Mouse (Mus musculus): ENCODE measurements around the gene Ctsa.
"Not testable (repeated sequence)": the region's sequence is repeated elsewhere in the genome, so short reads cannot be mapped to it uniquely, and the experiment has no call there.

The Ctsa gene

GRCm38 (mm10) chr2:164877376-164878215 is 44.9 kb downstream of the Ctsa start:
- DNase-seq (ENCODE audit: low spot score in 2 of 2): not testable (repeated sequence)

DNA sequence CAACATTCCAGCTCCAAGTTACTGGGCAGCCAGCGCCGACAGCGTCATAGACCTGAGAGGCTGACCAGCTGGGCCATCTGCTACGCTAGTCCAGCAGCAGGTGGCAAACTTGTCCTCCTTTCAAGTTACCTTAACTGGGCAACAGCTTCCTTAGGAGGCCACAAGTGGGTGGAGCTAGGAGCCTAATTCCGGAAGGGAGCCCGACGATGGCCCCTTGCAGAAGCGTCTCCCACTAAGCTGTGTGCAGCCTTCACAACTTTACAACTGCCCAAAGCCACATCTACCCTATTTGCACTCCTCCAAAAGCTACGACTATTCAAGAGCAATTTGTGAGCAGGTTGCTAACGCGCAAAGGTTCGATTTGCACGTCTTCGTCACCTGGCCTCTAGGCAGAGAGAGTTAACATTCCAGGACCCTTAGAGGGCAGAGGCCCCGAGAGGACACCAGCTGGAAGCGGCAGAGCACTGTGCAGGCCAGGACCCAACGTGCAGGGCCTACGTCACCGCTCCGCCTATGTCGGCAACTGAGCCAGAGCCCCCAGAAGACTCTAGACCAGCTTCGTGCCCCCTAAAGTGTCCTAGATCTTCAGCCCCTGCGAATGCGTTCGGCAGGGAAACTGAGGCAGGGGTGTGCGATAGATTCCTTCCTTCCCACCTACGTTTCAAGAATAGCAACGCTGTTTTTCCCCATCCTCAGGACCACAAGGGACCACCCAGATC is 46.0 kb downstream of the Ctsa start:
- DNase-seq (ENCODE audit: low spot score in 2 of 2): peak; percentile 47 to 65

GRCm38 (mm10) chr2:164879228-164879567 is 46.5 kb downstream of the Ctsa start, which contains the start of gene Pcif1:
Pcif1 (plus strand) TSS chr2:164879304.
- DNase-seq (ENCODE audit: low spot score in 2 of 2): peak; percentile 86 to 91

GRCm38 (mm10) chr2:164879568-164880277 is 47.0 kb downstream of the Ctsa start:
- peak; percentile 86 to 92 for DNase-seq (ENCODE audit: low spot score in 2 of 2)

DNA sequence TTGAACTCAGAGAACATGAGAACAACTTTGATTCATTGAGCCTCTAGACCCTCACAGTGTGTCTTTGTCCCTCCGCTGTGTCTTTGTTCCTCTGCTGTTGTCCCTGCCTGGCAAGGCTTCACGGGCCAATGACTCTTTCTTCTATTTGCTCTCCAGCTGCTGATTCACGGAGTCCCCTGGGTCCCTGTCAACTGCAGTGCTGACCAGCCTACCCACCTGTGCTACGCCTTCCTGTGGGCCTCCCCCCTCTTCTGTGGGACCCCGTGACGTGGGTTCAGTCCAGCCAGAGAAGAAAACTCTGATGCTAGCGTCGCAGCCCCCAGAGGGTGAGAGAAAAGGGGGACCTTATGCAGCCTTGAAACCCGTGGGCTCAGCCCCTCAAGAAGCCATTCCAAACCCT is 49.9 kb downstream of the Ctsa start:
- DNase-seq (ENCODE audit: low spot score in 2 of 2): no peak

- peak in 1 of 2 experiments; percentile 73 for DNase-seq (ENCODE audit: low spot score in 2 of 2)
These were observed 53.1 kb downstream of the Ctsa start for GRCm38 (mm10) chr2:164885788-164886187.

DNA sequence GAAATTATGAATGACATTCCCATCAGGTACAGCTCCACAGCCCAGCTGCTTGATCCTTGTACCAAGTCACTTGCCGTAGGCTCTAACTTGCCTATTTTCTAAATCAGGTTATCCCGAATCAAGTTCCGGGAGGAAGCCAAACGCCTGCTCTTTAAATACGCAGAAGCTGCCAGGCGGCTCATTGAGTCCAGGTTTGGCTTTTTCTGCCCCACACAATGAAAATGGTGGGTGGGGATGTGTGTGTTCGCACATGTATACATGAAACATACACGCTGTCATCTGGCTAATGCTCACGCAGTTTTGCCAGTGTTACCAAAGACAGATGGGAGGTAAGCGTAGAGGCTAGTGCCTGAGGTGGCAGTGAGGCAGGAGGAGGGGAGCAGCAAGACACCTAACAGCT is 53.9 kb downstream of the Ctsa start:
- DNase-seq (ENCODE audit: low spot score in 2 of 2): no peak

- DNase-seq (ENCODE audit: low spot score in 2 of 2): no peak
These were observed 56.3 kb downstream of the Ctsa start for GRCm38 (mm10) chr2:164888996-164889395.

DNA sequence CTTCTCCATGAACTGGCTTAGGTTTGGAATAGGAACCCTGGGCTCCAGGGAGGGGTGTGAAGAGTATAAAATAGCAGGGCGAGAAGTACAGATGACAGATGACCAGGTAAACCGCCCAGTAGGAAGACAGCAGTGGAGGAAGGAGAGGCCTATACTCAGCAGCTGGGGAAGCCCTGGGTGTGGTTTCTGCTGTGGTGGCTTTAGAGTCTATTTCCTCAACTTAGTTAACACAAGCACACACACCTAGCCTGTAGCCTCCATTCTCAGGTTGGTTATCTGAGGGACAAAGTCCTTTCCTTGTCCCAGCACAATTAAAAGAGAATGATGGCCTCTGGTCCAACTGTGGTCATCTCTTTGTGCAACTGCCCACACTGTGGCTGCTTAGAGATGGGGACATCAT is 57.3 kb downstream of the Ctsa start:
- no peak for DNase-seq (ENCODE audit: low spot score in 2 of 2)
